Comparison of ENCODE assay signal across 18 mouse cellular contexts in genomic region chr9:123335044-123335670, GRCm38 (mm10). TPM values are rescaled to one million over a fixed set of nuclear protein-coding genes. Genes with fewer than 3 reads are reported as not detected.
A peak's percentile ranks its signal among the peaks of the same experiment; 100 is the strongest.
DNase-seq lines count a peak whose midpoint lies in the region; ATAC-seq and TF ChIP-seq lines count a peak whose summit lies in the region.
"Had no signal": no experiment of that assay in that cellular context is flagged by ENCODE, and none has a peak within 500 bp of the region (broad histone marks: within the 10 kb centered on the region; RNA-seq: fewer than 3 reads in every experiment).

No protein-coding gene starts in this region.

- H3K9me3 ChIP-seq in hindbrain, embryonic 14.5 days (ENCODE audit: control insufficient read depth, low read length) = no peaks in the 10 kb centered on the region
- H3K9me3 ChIP-seq in hindbrain, embryonic 12.5 days (replicated peaks) = no peaks in the 10 kb centered on the region
- H3K9me3 ChIP-seq in limb, embryonic 14.5 days (ENCODE audit: control insufficient read depth, low read length) = no peaks in the 10 kb centered on the region
- H3K9me3 ChIP-seq: embryonic facial prominence, embryonic 13.5 days; kidney, embryonic 15.5 days; midbrain, embryonic 13.5 days; stomach, embryonic 15.5 days had no signal

- intact Hi-C loops in left cerebral cortex, postnatal 4 days (cut with DNase I) = no loop called here
- intact Hi-C loops in left cerebral cortex, postnatal 36 days (cut with DNase I) = no loop called here

- no peak for TF ChIP-seq POLR2A in limb, embryonic 14.5 days (IDR thresholded peaks at IDR 0.05; ENCODE audit: borderline replicate concordance, extremely low read depth, insufficient read depth, insufficient read length)

- H3K27ac ChIP-seq in hindbrain, embryonic 14.5 days = no peak overlapping the region
- H3K27ac ChIP-seq in hindbrain, embryonic 12.5 days = no peak overlapping the region
- 0 out of 2 replicates have a peak overlapping the region, but pooled peaks have one; percentile 7 for H3K27ac ChIP-seq in limb, embryonic 14.5 days (replicated peaks; ENCODE audit: low read depth, low read length)
- H3K27ac ChIP-seq: embryonic facial prominence, embryonic 13.5 days; gastrocnemius, adult 2 months; kidney, embryonic 15.5 days; left cerebral cortex, adult 2 months; macrophage; midbrain, embryonic 13.5 days; stomach, embryonic 15.5 days had no signal

- H3K4me1 ChIP-seq in hindbrain, embryonic 14.5 days (replicated peaks; ENCODE audit: control insufficient read depth, insufficient read depth, low read length) = 0 out of 2 replicates have a peak, but pooled peaks cover 6% of the 10 kb centered on the region
- H3K4me1 ChIP-seq in hindbrain, embryonic 12.5 days = 0 out of 2 replicates have a peak, but pooled peaks cover 10% of the 10 kb centered on the region
- peaks cover 6% of the 10 kb centered on the region for H3K4me1 ChIP-seq in limb, embryonic 14.5 days (ENCODE audit: control insufficient read depth, insufficient read depth, low read length)
- H3K4me1 ChIP-seq: midbrain, embryonic 13.5 days; stomach, embryonic 15.5 days had no signal

- H3K9ac ChIP-seq in hindbrain, embryonic 14.5 days = no peak overlapping the region
- H3K9ac ChIP-seq in hindbrain, embryonic 12.5 days = no peak overlapping the region
- H3K9ac ChIP-seq in limb, embryonic 14.5 days (ENCODE audit: low read depth, low read length, severe bottlenecking) = no peak overlapping the region
- H3K9ac ChIP-seq: embryonic facial prominence, embryonic 13.5 days; kidney, embryonic 15.5 days; midbrain, embryonic 13.5 days; stomach, embryonic 15.5 days had no signal

- no peak for ATAC-seq in CD4-positive, CD25-positive, alpha-beta regulatory T cell, adult 4 months
- peak; percentile 34; the same call in 1 of the 2 replicates for ATAC-seq in hindbrain, embryonic 14.5 days (ENCODE audit: low FRiP score)
- ATAC-seq in hindbrain, embryonic 12.5 days (ENCODE audit: low FRiP score) = no peak
- ATAC-seq in limb, embryonic 14.5 days (ENCODE audit: low FRiP score, low read depth) = peak; percentile 37
- ATAC-seq: midbrain, embryonic 13.5 days had no signal

- H3K4me2 ChIP-seq in hindbrain, embryonic 14.5 days (replicated peaks) = no peak overlapping the region
- no peak overlapping the region for H3K4me2 ChIP-seq in hindbrain, embryonic 12.5 days (replicated peaks)
- H3K4me2 ChIP-seq in limb, embryonic 14.5 days (replicated peaks; ENCODE audit: low read depth, low read length, severe bottlenecking) = no peak overlapping the region
- H3K4me2 ChIP-seq: embryonic facial prominence, embryonic 13.5 days; kidney, embryonic 15.5 days; midbrain, embryonic 13.5 days; stomach, embryonic 15.5 days had no signal

- H3K27me3 ChIP-seq in hindbrain, embryonic 14.5 days (ENCODE audit: control insufficient read depth, insufficient read depth, low read length) = no peaks in the 10 kb centered on the region
- H3K27me3 ChIP-seq in hindbrain, embryonic 12.5 days = no peaks in the 10 kb centered on the region
- no peaks in the 10 kb centered on the region for H3K27me3 ChIP-seq in limb, embryonic 14.5 days (ENCODE audit: control insufficient read depth, insufficient read depth, low read length)
- H3K27me3 ChIP-seq: embryonic facial prominence, embryonic 13.5 days; kidney, embryonic 15.5 days; midbrain, embryonic 13.5 days; stomach, embryonic 15.5 days had no signal

- WGBS in hindbrain, embryonic 14.5 days = 47% methylated on average over 5 of the region's 5 CpGs
- whole genome bisulfite sequencing in hindbrain, embryonic 12.5 days = 62% methylated on average over 5 of the region's 5 CpGs
- WGBS in limb, embryonic 14.5 days = 27% methylated on average over 5 of the region's 5 CpGs

- peak; percentile 24 for DNase-seq in CD4-positive, CD25-positive, alpha-beta regulatory T cell, adult 2 months (ENCODE audit: low read depth, low spot score)
- peak; percentile 26 for DNase-seq in hindbrain, embryonic 14.5 days (ENCODE audit: low spot score)
- peak; percentile 24 for DNase-seq in left cerebral cortex, postnatal 4 days
- DNase-seq in left cerebral cortex, postnatal 36 days (ENCODE audit: low spot score in 2 of 2) = no peak
- DNase-seq in limb, embryonic 14.5 days (ENCODE audit: low spot score) = peak; percentile 53
- DNase-seq in frontal cortex, postnatal 36 days (ENCODE audit: low spot score in 2 of 2) = no peak
- DNase-seq: gastrocnemius, adult 2 months; heart, postnatal 14 days; liver; lung, adult 18-20 months had no signal

- no peak overlapping the region for H3K4me3 ChIP-seq in hindbrain, embryonic 14.5 days (replicated peaks; ENCODE audit: low read length)
- no peak overlapping the region for H3K4me3 ChIP-seq in hindbrain, embryonic 12.5 days
- H3K4me3 ChIP-seq in limb, embryonic 14.5 days (replicated peaks; ENCODE audit: low read length) = no peak overlapping the region
- H3K4me3 ChIP-seq: embryonic facial prominence, embryonic 13.5 days; gastrocnemius, adult 2 months; kidney, embryonic 15.5 days; left cerebral cortex, adult 2 months; midbrain, embryonic 13.5 days; stomach, embryonic 15.5 days had no signal

- no peaks in the 10 kb centered on the region for H3K36me3 ChIP-seq in hindbrain, embryonic 14.5 days (replicated peaks; ENCODE audit: control insufficient read depth, insufficient read depth)
- H3K36me3 ChIP-seq in hindbrain, embryonic 12.5 days = no peaks in the 10 kb centered on the region
- H3K36me3 ChIP-seq in limb, embryonic 14.5 days (ENCODE audit: control insufficient read depth, insufficient read depth, low read length) = no peaks in the 10 kb centered on the region
- H3K36me3 ChIP-seq: embryonic facial prominence, embryonic 13.5 days; kidney, embryonic 15.5 days; midbrain, embryonic 13.5 days; stomach, embryonic 15.5 days had no signal

RNA-seq across cellular contexts. Expression of gene Lars2, which starts 31.6 kb away (rescaled TPM):
- 1,000 to 10,000 TPM in 1 of 2 experiments, 100 to 1,000 TPM in 1; 704 to 1,559 TPM for polyA plus RNA-seq in CD4-positive, CD25-positive, alpha-beta regulatory T cell, adult 4 months (2017; shearing (Covaris generic))
- polyA plus RNA-seq in hindbrain, embryonic 14.5 days (2014; fragmentation: Nextera tagmentation; extraction: Ambion mirVana) = 1,189 and 1,220 TPM in 2 replicates
- polyA plus RNA-seq in hindbrain, embryonic 12.5 days (2016; fragmentation: Nextera tagmentation; extraction: Ambion mirVana) = 898 and 1,119 TPM in 2 replicates
- 10 to 100 TPM; 25.3 to 41.7 TPM for total RNA-seq in left cerebral cortex, postnatal 4 days (2021)
- total RNA-seq in left cerebral cortex, postnatal 36 days (2021) = 100 to 1,000 TPM in 1 of 2 experiments, 10 to 100 TPM in 1; 38.5 to 668 TPM
- polyA plus RNA-seq in limb, embryonic 14.5 days (2012; rRNA removed) = 561 and 678 TPM in 2 replicates
- polyA plus RNA-seq in limb, embryonic 14.5 days (2014; fragmentation: Nextera tagmentation; extraction: Ambion mirVana) = 1,575 and 1,593 TPM in 2 replicates

Comparison
In these comparisons a context has a peak if more than half of its experiments do, and no peak if none do; other contexts are left out.
1. DNase-seq: peak in CD4-positive, CD25-positive, alpha-beta regulatory T cell, adult 2 months (single experiment), hindbrain, embryonic 14.5 days (single experiment), left cerebral cortex, postnatal 4 days (single experiment) and limb, embryonic 14.5 days (single experiment); none in left cerebral cortex, postnatal 36 days (0 of 2) and frontal cortex, postnatal 36 days (0 of 2).
2. ATAC-seq: peak in hindbrain, embryonic 14.5 days (single experiment) and limb, embryonic 14.5 days (single experiment); none in CD4-positive, CD25-positive, alpha-beta regulatory T cell, adult 4 months (single experiment) and hindbrain, embryonic 12.5 days (single experiment).